Mouse (Mus musculus) embryo, embryonic 9.5 days (tissue): ENCODE results near the gene Vti1a.
A peak's percentile ranks its signal among the peaks of the same experiment; 100 is the strongest.

Experiments
- DNase-seq: peaks from one replicate; pipeline ENCODE4 v3.0.0-alpha.2; 2017; ENCODE audit errors: extremely low spot score

The Vti1a gene

GRCm38 (mm10) chr19:55456325-55457091 is 140.4 kb downstream of the Vti1a start:
- peak; percentile 22 for DNase-seq

GRCm38 (mm10) chr19:55461963-55462362 is 145.9 kb downstream of the Vti1a start:
- DNase-seq: no peak

GRCm38 (mm10) chr19:55463670-55464069 is 147.6 kb downstream of the Vti1a start:
- no peak for DNase-seq

- no peak for DNase-seq
Measured at GRCm38 (mm10) chr19:55469301-55470051, 153.4 kb downstream of the Vti1a start.

- no peak for DNase-seq
Measured at GRCm38 (mm10) chr19:55472582-55472981, 156.5 kb downstream of the Vti1a start.

GRCm38 (mm10) chr19:55474225-55474624 is 158.1 kb downstream of the Vti1a start:
- no peak for DNase-seq

- no peak for DNase-seq
Measured at GRCm38 (mm10) chr19:55480526-55480925, 164.4 kb downstream of the Vti1a start.

GRCm38 (mm10) chr19:55481308-55481707 is 165.2 kb downstream of the Vti1a start:
- no peak for DNase-seq

- DNase-seq: no peak
Measured at GRCm38 (mm10) chr19:55483526-55483925, 167.4 kb downstream of the Vti1a start.

GRCm38 (mm10) chr19:55484559-55484958 is 168.5 kb downstream of the Vti1a start:
- DNase-seq: no peak

- no peak for DNase-seq
Measured at GRCm38 (mm10) chr19:55486473-55486872, 170.4 kb downstream of the Vti1a start.

GRCm38 (mm10) chr19:55491126-55492076 is 175.3 kb downstream of the Vti1a start:
- peak; percentile 41 for DNase-seq

- DNase-seq: no peak
Measured at GRCm38 (mm10) chr19:55496333-55496732, 180.2 kb downstream of the Vti1a start.

GRCm38 (mm10) chr19:55499179-55499863 is 183.2 kb downstream of the Vti1a start:
- no peak for DNase-seq

- DNase-seq: no peak
Measured at GRCm38 (mm10) chr19:55501985-55502384, 185.9 kb downstream of the Vti1a start.

- no peak for DNase-seq
Measured at GRCm38 (mm10) chr19:55503771-55504170, 187.7 kb downstream of the Vti1a start.

- no peak for DNase-seq
Measured at GRCm38 (mm10) chr19:55507748-55508147, 191.7 kb downstream of the Vti1a start.

- DNase-seq: no peak
Measured at GRCm38 (mm10) chr19:55508239-55508638, 192.1 kb downstream of the Vti1a start.

- no peak for DNase-seq
Measured at GRCm38 (mm10) chr19:55508965-55509364, 192.9 kb downstream of the Vti1a start.

- no peak for DNase-seq
Measured at GRCm38 (mm10) chr19:55509618-55510017, 193.5 kb downstream of the Vti1a start.

- no peak for DNase-seq
Measured at GRCm38 (mm10) chr19:55513941-55514340, 197.8 kb downstream of the Vti1a start.
